Mouse (Mus musculus) ovary, postnatal 36 days (tissue): ENCODE data around the gene Gpr132.
"Not testable (repeated sequence)": the region's sequence is repeated elsewhere in the genome, so short reads cannot be mapped to it uniquely, and the experiment has no call there.

Experiments
- DNase-seq: peaks from one replicate; pipeline ENCODE4 v3.0.0; 2022; ENCODE audit warnings: low spot score, mixed read lengths

Gpr132 gene

DNA sequence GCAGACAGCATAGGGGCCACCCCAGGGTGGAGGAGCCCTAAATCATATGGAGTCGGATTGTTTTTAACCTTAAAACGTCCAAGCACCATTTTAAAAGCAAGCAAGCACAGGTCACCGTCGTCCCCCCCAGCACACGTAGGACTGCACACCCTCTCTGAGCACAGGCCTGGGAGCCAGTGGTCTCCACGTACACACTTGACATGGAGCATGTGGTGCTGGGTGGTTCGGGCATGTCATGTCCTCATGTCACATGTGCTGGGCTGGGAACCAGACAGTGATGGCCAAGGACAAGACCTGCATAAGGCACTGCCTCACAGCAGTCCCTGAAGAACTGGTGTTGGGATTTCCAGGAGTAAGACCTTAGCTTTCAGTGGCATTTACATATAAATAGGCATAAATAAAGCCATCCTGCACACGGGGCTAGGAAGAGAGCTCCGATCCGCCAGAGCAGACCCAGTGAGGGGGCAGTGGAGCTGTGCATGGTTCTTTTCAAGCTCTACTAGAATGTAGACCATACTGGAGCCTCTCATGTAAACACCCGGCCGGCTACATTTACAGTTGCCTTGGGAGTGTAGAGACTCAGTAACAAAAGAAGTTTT lies 47.5 kb downstream of the Gpr132 start:
- DNase-seq, result no peak

DNA sequence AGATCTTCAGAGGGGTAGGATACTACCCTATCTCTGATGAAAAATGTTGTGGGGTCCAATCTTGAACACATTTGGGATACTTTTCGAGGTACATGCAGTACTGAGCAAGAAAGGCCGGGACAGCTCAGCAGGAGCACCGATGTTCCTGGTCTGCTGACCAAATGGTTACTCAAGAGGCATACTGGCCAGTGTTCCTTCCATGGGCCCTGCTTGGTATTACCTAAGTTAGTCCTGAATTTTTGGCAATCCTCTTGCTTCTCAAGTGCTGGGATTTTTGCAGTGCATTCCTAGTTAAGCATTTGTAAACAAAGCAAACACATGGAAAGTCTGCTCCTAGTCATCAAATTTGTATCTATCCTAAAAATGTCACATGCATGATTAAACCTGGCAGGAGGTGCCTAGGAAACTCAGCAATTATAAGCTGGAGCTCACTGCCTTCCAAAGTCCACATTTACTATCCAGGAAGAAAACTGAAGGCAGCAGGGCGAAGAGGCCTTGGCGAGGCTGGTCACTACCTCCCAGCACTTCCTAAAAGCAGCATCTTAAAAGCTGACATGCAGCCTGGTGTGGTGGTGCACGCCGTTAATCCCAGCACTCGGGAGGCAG lies 48.9 kb downstream of the Gpr132 start:
- DNase-seq, result no peak

DNA sequence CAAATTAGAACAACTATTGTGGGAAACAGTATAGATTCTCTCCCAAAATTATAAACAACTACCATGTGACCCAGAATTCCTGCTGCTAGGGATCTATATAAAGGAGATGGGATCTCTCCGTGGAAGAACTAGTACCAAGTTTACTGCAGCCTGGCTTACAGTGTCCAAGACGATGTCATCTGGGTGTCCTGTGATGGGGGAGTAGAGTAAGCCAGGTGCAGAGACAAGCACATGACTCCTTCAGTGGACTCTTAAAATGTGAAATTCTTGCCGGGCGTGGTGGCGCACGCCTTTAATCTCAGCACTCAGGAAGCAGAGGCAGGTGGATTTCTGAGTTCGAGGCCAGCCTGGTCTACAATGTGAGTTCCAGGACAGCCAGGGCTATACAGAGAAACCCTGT lies 51.2 kb downstream of the Gpr132 start:
- DNase-seq, result not testable (repeated sequence)

DNA sequence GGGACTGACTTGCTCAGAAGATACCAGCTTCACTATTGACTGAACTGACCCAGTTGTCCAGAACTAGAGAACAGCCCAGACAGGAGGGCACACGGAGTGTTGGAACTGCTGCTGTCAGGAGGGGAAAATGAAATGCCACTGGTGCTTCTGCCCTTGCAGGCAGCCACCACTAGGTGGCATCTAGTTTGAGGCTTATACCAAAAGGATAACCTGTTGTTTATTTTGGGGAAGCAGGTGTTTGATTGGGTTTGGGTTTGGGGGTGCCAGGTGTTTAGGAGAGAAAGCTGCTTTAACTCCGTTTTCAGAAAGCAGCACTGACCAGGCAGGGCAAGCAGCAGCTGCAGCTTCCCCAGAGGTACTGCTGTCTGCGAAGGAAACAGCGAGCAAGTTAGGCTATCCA lies 51.7 kb downstream of the Gpr132 start:
- no peak for DNase-seq

DNA sequence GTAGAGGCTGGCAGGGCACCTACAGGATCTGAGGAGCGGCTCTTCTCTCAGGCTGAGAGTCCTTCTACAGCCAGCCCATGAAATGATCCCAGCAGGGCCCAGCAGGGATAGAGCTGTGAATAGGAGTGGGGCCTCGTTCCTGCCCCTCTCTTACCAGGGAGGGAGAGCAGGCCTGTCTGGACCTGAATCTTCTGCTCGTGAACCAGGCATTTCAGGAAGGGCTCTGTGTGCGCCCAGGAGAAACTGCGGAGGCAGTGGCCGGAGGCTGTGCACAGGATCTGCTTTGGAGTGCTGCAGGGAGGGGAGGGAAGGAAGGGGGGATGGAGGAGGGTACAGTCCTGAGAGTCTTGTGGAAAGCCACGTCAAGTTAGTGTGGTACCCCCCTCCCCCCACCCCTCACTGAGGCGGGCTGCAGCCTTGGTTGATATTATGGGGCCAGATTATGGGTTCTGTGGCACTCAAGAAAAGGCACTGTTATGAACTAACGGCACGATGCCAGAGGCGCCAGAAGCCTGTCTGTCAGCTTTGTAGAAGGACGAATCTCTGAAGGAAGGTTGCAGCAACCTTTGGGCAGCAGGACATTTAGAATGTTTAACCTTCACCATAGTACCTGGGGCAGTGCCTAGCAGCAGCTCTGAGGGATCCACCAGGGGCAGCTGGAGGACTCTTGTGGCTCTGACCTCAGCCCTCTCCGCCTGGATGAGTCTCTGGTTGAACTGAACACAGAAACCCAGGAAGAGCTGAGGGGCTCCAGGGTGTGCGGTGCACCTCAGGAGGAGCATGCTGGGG lies 53.2 kb downstream of the Gpr132 start:
- DNase-seq, result no peak

DNA sequence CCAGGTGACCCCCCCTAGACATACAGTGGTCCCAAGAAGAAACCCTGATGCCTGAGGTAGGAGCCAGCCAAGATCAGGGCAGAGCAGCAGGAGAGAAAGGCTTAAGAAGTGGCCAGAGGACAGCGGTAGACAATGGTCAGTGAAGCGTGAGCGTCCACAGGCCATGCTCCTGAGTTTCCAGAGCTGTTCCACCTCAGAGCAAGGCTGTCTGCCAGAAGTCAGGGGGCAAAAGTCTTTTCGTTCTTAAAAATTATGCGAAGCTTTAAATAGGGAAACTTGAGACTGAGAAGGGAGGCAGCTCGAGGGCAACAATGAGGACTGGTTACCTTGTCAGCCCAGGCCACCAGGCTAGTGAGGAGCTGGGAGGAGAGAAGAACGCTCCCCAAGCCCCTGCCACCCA lies 54.7 kb downstream of the Gpr132 start:
- no peak for DNase-seq

DNA sequence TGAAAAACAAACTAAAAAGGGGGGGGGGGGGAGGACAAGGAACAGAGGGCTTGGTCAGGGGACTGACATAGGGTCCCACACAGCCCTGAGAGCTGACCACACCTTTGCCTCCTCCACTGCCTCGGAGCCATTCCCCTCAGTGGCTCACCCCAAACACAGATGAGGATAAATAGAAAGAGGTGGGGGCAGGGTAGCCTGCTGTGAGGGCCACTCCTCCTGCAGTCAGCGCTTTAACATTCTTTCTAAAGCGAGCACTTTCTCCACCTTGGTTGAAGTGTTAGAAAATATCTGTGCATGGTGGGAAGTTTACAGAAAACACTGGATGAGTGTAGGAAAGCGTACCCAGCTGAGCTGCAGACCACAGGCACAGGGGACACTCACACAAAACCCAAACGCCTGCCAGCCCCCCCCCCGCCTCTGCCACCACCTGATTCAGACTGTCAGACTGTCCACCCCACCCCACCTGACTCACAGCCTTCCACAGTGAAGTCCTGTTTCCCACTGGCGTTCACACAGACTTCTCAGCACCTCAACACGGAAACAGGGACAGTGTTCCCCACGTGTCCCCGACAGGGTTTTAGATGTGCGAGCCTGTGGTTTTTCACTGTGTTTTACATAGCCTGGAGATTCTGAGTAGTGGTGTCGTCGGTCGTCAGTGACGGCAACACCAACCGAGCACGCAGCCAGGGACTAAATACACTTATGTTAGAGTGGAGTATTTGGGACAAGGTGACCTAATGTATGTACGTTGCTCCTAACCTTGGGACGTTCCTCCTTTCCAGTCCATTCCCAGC lies 57.7 kb downstream of the Gpr132 start:
- no peak for DNase-seq

DNA sequence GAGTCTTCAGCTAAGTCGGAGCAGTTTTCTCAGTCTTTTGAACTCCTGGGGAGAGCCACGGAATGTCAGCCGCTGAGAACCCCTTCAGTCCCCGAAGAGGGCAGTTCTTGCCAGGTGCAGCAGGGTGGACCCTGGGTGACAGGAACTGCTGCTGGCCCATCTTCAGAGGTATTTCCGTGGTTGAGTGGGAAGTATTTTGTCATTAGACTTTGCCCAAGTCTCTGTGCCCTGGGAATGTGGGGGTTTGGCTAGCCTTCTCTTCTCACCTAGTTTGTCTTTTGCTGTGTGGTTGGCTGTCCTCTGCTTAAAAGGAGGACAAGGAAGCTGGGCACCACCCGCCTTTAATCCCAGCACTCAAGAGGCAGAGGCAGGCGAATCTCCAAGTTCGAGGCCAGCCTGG lies 58.4 kb downstream of the Gpr132 start:
- no peak for DNase-seq

DNA sequence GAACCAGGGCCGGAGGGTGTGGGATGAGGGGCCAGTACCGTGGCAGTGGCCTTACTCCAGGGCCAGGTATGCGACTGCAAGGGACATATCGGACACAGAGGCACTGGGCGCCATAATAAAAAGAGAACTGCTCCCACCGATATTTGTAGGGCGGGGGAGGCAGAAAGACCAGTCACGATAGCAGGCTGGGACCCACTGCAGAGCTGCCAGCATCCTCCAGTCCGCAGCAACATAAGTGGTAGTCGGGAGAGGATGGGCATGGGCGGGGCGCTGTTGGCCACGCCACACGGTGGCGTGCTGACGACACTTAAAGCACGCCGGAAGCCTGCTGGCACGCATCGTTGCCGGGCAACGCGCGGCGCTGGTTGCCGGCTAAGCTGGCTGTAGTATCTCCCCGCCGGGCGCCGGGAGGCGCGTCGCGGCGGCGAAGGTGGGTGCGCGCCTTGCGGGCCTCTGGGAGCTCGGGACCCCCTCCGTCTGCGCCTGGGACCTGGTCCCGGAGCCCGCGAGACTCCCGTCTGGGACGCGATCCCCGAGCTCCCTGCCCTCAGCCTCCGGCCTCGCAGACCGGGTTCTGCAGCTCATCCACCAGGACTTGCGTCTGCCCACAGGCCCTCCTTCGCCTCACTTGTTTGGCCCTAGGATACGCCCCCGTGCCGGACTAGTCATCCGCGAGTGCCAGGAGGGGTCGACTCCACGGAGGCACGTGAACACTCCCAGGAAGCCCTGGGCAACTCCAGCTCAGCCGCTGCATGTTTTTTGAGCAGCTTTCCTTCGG lies 59.3 kb downstream of the Gpr132 start, which contains the start of gene Clba1:
TSS of gene Clba1 (plus strand) at position 351 of the 778 bp plus-strand sequence.
- peak; percentile 92 for DNase-seq

DNA sequence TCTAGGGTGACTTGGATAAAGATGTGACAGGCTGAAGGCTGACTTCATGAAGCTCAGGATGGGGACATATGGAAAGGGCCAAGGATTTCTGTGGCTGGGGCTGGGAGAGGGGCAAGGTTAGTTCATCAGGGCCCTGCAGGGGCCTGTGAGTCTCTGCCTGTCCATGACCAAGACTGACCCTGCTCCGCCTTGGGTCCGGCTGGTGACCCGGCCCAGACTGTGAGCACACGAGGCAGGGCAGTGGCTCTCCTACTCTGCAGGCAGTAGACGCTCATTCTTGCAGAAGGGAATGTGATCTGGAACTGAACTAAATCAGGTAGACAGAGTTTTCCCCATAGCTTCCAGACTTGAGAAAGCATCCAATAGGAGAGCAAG lies 59.8 kb downstream of the Gpr132 start:
- DNase-seq, result no peak

DNA sequence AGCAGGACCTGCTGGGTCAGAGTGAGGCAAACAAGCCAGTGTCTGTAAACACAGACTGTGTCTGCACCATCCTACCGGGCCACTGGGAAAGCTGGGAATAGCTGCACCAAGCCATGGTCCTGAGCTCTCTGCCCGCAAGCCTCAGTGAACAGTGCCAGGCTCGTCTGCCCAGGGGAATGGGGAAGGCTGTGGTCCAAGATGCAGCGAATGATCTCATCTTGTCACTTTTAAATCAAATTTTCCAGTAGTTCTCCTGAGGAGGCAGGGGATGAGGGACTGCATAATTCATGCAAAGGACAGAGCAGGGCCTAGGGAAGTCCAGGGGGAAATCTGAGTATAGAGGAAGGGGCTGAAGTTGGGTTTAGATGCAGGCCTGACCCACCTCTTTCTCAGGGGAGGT lies 60.2 kb downstream of the Gpr132 start:
- no peak for DNase-seq

DNA sequence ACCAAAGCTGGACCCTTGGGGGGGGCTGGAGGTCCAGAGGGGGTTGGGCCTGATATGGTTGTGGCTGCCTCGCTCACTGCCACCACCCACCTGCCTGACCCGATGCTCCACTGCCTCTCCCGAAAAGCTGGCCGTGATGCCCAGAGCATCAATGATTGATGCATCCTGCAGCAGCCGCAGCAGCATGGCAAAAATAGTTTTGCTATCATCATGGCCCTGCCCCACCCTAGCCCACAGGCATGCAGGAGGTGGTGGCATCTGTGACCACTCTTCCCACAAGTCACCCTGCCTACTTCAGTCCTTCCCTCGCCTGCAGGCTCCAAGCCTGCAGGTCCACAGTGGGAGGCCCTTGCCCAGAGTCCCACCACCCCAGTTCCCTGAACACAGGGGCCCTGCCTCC lies 62.0 kb downstream of the Gpr132 start:
- no peak for DNase-seq

DNA sequence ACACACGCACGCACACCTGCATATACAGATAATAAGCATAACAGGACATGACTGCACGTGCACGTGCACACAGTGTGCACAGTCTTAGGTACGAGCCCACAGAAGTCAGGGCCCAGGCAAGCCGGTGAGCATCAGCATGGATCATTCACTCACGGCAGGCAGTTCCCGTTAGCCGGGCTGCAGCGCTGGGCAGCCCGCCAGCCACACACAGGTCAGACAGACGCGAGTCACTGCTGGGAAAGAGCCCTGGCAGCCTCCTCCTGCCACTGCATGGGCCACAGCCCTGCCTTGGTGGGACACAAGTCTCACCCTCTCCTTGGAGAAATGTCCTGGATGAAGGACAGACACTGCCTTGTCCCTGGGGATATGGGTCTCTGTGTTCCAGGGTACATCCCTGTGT lies 64.0 kb downstream of the Gpr132 start:
- DNase-seq, result no peak

DNA sequence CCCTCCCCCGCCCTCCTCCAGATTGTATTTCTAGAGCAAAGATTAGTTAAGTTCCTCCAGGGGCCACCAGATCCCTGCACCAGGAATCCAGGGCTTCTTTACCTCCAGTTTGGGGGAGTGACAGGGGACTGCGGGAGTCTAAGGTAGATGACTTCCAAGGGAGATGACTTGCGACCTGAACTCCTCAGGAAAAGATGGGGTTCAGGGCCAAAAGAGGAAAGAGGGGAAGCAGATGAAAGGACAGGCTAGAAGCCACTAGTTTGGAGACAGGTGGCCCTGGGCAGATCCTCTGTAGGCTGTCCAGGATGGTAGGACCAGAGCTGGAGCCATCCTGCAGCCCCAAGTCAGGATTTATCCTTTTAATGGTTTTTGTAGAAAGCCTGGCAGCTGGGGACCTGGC lies 65.1 kb downstream of the Gpr132 start:
- no peak for DNase-seq

DNA sequence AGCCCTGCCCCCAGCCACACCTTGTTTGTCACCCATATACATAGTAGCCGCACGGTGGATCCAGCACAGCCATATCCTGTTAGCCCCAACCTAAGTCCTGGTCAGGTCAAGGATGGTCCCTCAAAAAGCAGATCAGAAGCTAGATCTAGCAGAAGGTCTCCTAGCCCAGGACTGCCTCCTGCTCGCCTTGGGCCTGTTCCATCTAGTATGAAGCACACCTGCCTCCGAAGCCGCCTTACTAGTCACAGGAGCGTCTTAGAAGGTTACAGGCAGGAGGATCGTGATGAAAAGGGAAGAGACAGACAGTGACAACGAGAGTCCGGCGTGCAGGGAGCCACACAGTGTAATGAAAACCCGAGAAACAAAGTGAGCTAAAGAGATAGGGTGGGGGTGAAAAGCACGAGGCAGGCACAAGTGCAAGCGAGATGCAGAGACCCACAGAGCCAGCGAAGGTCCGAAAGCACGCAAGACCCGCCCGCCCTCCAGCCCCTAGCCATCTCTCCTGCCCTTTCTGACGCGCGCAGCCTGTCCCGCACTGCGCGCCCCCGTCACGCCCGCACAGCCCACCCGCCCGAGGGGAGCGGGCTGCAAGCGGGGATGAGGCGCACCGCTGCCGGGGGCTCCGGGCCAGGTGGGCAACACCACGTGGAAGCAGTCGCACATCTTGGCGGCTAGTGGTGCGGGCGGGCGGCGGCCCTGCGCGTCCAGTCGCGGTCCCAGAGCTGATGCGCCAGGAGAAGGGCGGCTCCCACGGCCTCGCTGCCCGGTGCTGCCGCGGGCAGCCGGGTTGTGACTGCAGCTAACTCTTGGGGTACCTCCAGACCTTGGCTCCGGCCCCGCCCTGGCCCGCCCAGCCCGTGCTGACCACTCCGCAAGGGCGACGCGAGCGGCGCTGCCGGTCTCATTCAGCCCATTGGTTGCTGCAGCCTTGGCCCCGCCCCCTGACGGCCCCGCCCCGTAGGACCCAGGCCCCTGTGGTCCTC lies 65.9 kb downstream of the Gpr132 start, which contains the start of gene Ahnak2:
TSS of gene Ahnak2 (minus strand) at position 794 of the 983 bp plus-strand sequence.
- DNase-seq, result peak; percentile 53
